Mouse (Mus musculus) thymus, postnatal 10 days (tissue): ENCODE results near the gene Tcl1b5.

ENCODE experiments used
- DNase-seq, 2 experiments: peaks; one replicate each; pipeline ENCODE4 v3.0.0; 2021; ENCODE audit warnings: low spot score in 2 of 2

Gene Tcl1b5

GRCm38 (mm10) chr12:105208441-105208840 lies 32.3 kb downstream of the Tcl1b5 start:
- DNase-seq: no peak

DNA sequence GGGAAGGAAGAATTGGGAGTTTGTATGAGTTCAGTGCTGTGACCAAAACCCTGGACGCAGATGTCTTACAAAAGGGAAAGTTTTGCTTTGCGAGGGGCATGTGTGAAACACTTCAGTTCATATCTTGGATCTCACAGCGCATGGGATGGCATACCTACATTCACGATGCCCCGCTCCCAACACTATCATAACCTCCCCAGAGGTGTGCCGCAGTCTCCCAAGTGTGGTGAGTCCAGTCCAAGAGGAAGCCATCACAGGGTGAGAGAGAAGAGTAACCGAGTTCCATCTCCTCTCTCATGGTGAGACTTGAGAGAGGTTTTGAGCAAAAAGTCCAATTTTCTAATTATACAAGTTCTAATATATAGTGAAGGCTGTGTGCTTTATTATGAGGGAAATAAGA lies 33.1 kb downstream of the Tcl1b5 start:
- DNase-seq: no peak

DNA sequence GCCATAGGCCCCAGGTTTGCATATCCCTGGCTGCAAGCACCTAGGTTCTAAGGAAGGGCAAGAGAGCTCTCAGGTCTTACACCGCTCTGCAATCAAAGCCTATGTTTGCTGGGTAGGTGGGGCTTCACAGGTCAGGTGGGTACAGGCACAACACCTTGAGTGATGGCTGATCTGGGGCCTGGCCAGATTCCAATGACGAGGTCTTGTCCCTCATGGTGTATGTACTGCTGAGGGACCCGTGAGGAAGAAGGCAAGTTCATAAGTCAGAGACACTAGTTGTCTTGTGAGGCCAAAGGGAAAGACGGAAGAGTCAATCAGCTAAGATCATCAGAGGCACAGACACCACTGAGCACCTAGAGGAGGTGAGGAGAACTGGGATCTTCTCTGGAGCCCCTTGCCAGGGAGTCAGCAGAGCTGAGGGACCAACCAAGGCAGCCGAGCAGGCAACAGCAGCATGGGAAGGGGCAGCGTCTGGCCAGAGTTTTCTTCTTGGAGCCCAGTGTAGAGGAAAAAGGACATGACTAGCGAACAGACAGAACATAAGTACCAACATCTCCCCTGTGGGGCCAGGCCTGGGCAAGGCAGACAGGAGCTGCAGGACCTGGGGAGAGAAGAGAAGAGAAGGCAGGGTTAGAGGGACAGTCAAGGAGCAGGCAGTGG lies 41.1 kb downstream of the Tcl1b5 start:
- no peak for DNase-seq

GRCm38 (mm10) chr12:105222601-105223319 lies 46.6 kb downstream of the Tcl1b5 start, which contains the start of gene Tcl1:
Tcl1 (minus strand) TSS chr12:105222793.
- DNase-seq: no peak

DNA sequence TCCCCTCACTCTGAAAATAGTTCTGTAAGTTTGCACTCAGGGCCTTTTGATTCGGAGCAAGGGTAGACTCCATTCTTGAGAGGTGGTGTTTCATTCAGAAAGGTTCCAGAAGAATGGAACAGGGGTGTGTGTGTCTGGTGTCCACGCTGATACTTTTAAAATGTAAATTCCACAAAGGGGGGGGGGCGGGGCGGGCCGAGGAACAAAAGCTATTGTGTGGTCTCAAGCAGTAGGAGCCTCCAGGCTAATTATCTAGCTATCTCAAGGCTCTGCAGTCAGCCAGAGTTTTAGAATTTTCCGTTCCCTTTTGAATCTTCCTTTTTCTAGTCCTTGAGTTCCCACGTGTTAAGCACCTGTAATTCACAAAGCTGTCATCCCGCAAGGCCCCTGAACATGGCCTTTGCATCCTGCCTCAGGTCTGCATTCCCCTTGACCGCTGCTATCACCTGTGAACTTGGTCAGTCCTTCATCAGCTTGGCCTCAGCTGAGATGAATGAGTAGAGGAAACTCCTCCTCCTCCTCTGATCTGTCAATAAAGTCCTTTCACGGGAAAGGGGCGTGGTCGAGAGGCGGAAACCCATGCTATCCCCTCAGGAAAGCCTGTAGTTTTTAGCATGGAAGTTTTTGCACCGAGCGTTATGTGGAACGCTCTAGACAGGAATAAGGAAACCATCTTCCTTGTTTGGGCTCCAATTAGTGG lies 48.6 kb downstream of the Tcl1b5 start:
- no peak for DNase-seq
